In the genomic region with DNA sequence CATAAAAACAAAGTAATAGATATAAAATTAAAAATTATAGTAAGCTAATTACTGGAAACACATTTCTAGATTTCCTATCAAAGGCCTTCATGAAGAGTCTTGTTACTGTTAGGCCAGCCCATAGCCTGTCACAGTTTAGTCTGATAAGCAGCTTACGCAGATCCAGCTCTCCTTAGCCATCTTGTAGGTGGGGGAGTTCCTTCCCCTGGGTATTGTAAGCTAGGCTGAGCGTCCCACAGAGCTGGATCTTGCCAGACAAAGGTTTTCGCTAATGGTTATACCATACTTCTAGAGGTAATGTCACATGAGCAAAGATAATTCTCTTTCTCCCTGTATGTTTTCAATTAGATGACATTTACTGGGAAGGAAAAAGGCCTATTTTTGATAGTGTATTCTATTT, we compare ENCODE assay signal across 20 mouse cellular contexts. TPM values are rescaled to one million over a fixed set of nuclear protein-coding genes. Genes with fewer than 3 reads are reported as not detected.
DNase-seq lines count a peak whose midpoint lies in the region; ATAC-seq and TF ChIP-seq lines count a peak whose summit lies in the region.
"Had no signal": no experiment of that assay in that cellular context is flagged by ENCODE, and none has a peak within 500 bp of the region (broad histone marks: within the 10 kb centered on the region; RNA-seq: fewer than 3 reads in every experiment).

No protein-coding gene starts in this region.

- ATAC-seq in liver, embryonic 12.5 days = peak; percentile 53
- ATAC-seq: forebrain, embryonic 16.5 days; inflammation-experienced regulatory T-cells, adult 6 months had no signal

- TF ChIP-seq CTCF in layer of hippocampus, adult 2 months (conservative IDR thresholded peaks at IDR 0.05) = no peak

- no peaks in the 10 kb centered on the region for H3K9me3 ChIP-seq in liver, embryonic 12.5 days (replicated peaks)
- H3K9me3 ChIP-seq: embryonic facial prominence, embryonic 15.5 days; hindbrain, embryonic 13.5 days had no signal

- H3K27ac ChIP-seq in layer of hippocampus, adult 2 months = peak overlapping the region; percentile 5; the same call in 1 of the 2 replicates
- peak overlapping the region; percentile 72 for H3K27ac ChIP-seq in liver, embryonic 12.5 days
- H3K27ac ChIP-seq: embryonic facial prominence, embryonic 15.5 days; hindbrain, embryonic 13.5 days; left cerebral cortex, adult 2 months had no signal

- 0 out of 2 replicates have a peak overlapping the region, but pooled peaks have one; percentile 5 for H3K4me2 ChIP-seq in liver, embryonic 12.5 days
- H3K4me2 ChIP-seq: embryonic facial prominence, embryonic 15.5 days; hindbrain, embryonic 13.5 days had no signal

- no peaks in the 10 kb centered on the region for H3K27me3 ChIP-seq in liver, embryonic 12.5 days (replicated peaks)
- H3K27me3 ChIP-seq: embryonic facial prominence, embryonic 15.5 days; hindbrain, embryonic 13.5 days had no signal

- peak; percentile 97 for DNase-seq in heart, adult 11 months
- no peak for DNase-seq in heart, adult 8-10 months (ENCODE audit: low spot score)
- no peak for DNase-seq in layer of hippocampus, adult 2 months (ENCODE audit: low spot score in 2 of 2)
- DNase-seq in layer of hippocampus, postnatal 25 days (ENCODE audit: extremely low spot score in 1 of 2, low spot score in 1 of 2) = no peak
- DNase-seq in retina, postnatal 7 days (ENCODE audit: low read depth, low spot score) = peak; percentile 55
- no peak for DNase-seq in cerebellum, postnatal 4 days (ENCODE audit: low spot score in 2 of 2)
- no peak for DNase-seq in adrenal gland, postnatal 10 days
- DNase-seq: kidney, adult 8-10 months; kidney, postnatal 25 days; left cerebral cortex, postnatal 4 days; lung, postnatal 14 days; midbrain, embryonic 14.5 days; thymus, adult 2 months had no signal

- 0 out of 2 replicates have a peak, but pooled peaks cover 4% of the 10 kb centered on the region for H3K36me3 ChIP-seq in liver, embryonic 12.5 days
- H3K36me3 ChIP-seq: embryonic facial prominence, embryonic 15.5 days; hindbrain, embryonic 13.5 days had no signal

- peaks cover 94% of the 10 kb centered on the region for H3K4me1 ChIP-seq in liver, embryonic 12.5 days

- H3K9ac ChIP-seq in liver, embryonic 12.5 days = no peak overlapping the region
- H3K9ac ChIP-seq: embryonic facial prominence, embryonic 15.5 days; hindbrain, embryonic 13.5 days had no signal

- H3K4me3 ChIP-seq in layer of hippocampus, adult 2 months = no peak overlapping the region
- no peak overlapping the region for H3K4me3 ChIP-seq in liver, embryonic 12.5 days
- H3K4me3 ChIP-seq: embryonic facial prominence, embryonic 15.5 days; hindbrain, embryonic 13.5 days; left cerebral cortex, adult 2 months; myocyte had no signal

- 31% methylated on average over 3 of the region's 3 CpGs for WGBS in liver, embryonic 12.5 days (ENCODE audit: insufficient replicate concordance)

RNA-seq across cellular contexts. Expression of a gene that starts 50.0 kb away (rescaled TPM):
- 10 to 100 TPM; 35.7 to 51.4 (median 39.9) TPM for total RNA-seq in heart, adult 8-10 months (2022)
- total RNA-seq in layer of hippocampus, adult 2 months (2021) = 100 to 1,000 TPM; 125 to 129 TPM
- total RNA-seq in layer of hippocampus, postnatal 25 days (2021) = 100 to 1,000 TPM; 115 to 125 TPM
- 42.1 and 42.2 TPM in 2 replicates for polyA plus RNA-seq in liver, embryonic 12.5 days (2016; fragmentation: Nextera tagmentation; extraction: Ambion mirVana)
- 10 to 100 TPM; 77.6 to 89.0 TPM for total RNA-seq in adrenal gland, postnatal 10 days (2021)

Comparison
In these comparisons a context has a peak if more than half of its experiments do, and no peak if none do; other contexts are left out.
1. DNase-seq: peak in heart, adult 11 months (single experiment) and retina, postnatal 7 days (single experiment); none in heart, adult 8-10 months (single experiment), layer of hippocampus, adult 2 months (0 of 2), layer of hippocampus, postnatal 25 days (0 of 2), cerebellum, postnatal 4 days (0 of 2) and adrenal gland, postnatal 10 days (single experiment).